Mouse (Mus musculus) erythroblast, embryonic 14.5 days (primary cell): Measurements from ENCODE around the gene C2cd5.

ENCODE experiments used
- GATA1 ChIP-seq: IDR thresholded peaks from 2 replicates; pipeline ENCODE4 v1.6.1; 2012; ENCODE audit warnings: low read length, inconsistent platforms, mixed read lengths
- TAL1 ChIP-seq: IDR thresholded peaks from 3 replicates; pipeline ENCODE4 v1.6.1; 2012; ENCODE audit warnings: low read length, inconsistent platforms, mixed read lengths

DNA sequence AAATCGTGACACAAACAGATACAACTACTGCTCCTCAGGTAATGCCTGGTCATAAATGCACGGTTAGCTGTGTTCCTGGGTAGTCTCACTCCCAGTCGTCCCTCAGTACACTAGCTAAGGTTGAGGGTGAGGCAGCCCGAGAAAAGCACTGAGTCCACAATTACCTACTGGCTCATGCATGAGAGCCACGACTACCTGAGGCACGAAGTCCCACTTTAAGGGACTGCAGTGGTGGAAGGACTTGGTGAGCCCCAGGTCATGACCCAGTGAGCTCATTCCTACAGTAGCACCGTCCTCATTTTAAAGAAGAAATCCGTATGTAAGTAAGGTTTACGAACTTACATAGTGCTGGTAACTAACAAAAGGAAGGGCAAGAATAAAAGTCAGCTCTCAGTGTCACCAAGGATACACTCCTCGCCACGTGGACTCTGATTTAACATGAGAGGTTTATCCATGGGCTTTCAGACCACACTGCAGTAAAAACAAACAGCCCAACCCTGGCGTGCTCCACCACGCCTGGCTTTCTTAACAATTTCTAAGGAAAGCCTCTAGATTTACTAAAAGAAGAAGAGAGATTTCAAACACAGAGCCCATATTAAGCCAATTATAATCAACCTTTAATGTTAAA is 18.3 kb downstream of the C2cd5 start:
- no peak for TF ChIP-seq GATA1
- TF ChIP-seq TAL1, result no peak
